Mouse (Mus musculus): Measurements from ENCODE around the gene Gm49359.
"Not testable (repeated sequence)": the region's sequence is repeated elsewhere in the genome, so short reads cannot be mapped to it uniquely, and the experiment has no call there.

Gene Gm49359

DNA sequence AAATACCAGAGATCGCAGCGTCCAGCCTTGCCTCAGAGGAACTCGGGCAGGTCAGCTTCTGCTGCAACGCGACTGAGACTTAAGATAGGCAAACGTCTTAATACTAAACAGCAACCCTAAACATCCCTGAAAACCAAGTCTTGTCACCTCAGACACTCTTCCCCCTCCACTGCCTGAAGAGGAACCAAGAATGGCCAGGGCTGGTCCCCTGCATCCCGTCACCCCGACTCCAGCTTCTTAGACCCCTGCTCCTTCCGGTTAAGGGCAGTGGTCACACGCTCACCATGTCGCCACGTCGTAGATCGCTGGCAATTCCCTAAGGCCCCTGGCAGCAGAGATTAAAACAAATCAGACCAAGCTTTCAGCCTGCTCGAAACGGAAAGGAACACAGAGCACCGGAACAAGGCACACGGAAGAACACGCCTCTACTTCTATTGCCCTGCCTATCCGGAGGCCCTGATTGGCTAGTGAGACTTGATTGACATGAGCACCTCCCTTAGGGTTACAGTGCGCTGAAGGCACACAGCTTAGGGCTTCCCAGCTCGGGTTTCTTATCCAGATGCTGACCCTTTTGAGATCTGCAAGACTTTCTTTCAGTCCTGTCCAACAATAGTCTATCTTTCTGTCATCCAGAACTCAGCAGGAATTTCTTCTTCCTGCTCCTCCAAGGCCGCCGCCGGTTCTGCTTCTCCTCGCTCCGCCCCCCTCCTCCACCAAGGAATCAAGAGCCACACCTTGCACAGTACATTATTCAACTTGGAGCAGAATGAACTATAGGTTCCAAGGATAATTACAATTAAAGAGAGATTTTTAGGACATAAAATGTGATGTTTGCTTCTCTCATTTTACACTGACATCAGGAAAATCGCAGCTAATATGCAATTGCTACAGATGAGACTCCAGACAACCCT is at the start of gene Gm49359:
Gene Gm49359, minus strand, starts transcription at position 409 of the 911 bp plus-strand sequence.
- peak; percentile 66 to 76 for DNase-seq (ENCODE audit: low spot score in 2 of 2)

GRCm38 (mm10) chr13:62510641-62511420 is 44.2 kb upstream of the Gm49359 start:
- DNase-seq (ENCODE audit: low spot score in 2 of 2), result not testable (repeated sequence)

DNA sequence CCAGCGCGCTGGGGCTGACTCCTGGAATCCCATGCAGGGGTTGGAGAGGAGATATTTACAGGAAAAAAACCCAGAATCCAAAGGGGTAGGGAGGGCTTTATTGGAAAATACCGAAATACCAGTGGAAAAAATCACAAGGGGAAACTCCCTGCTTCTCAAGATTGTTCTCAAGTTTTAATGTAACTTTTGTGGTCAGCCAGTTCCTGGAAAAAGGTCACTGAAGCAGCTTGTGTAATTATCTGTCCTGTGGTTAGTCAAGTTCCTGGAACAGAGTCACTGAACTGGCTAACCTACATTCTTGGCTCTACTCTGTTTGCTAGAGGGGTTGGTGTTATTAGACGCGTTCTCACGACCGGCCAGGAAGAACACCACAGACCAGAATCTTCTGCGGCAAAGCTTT is 6.0 kb upstream of the Gm49359 start:
- DNase-seq (ENCODE audit: low spot score in 2 of 2), result not testable (repeated sequence)

GRCm38 (mm10) chr13:62469947-62470346 is 3.3 kb upstream of the Gm49359 start:
- peak in 1 of 2 experiments; percentile 12 for DNase-seq (ENCODE audit: low spot score in 2 of 2)

Measured in spleen, postnatal 14 days (tissue).